Mouse (Mus musculus): Measurements from ENCODE around the gene Gm6358. TPM values are rescaled to one million over a fixed set of nuclear protein-coding genes. Genes with fewer than 3 reads are reported as not detected.

Gene Gm6358
- not detected in 2 replicates for polyA plus RNA-seq (2012; rRNA removed)

GRCm38 (mm10) chr16:89140551-89140950 lies at the start of gene Gm6358:
TSS of gene Gm6358 (plus strand) at chr16:89140851.

GRCm38 (mm10) chr16:89150786-89151185 lies 10.1 kb downstream of the Gm6358 start, which contains the start of gene Gm10061:
TSS of gene Gm10061 (plus strand) at chr16:89151086.

GRCm38 (mm10) chr16:89157652-89158051 lies 17.0 kb downstream of the Gm6358 start, which contains the start of gene Gm9789:
TSS of gene Gm9789 (plus strand) at chr16:89157952.

GRCm38 (mm10) chr16:89169190-89169589 lies 28.5 kb downstream of the Gm6358 start, which contains the start of gene Gm7735:
TSS of gene Gm7735 (plus strand) at chr16:89169490.

GRCm38 (mm10) chr16:89174435-89174834 lies 33.8 kb downstream of the Gm6358 start, which contains the start of gene 1110057P08Rik:
TSS of gene 1110057P08Rik (plus strand) at chr16:89174735.

Other genes with a start within 250 kb of the Gm6358 start
- not detected in 2 replicates for gene Krtap19-5, start 244.4 kb upstream of the Gm6358 start, polyA plus RNA-seq (2012; rRNA removed)
- not detected in 2 replicates for gene Krtap19-9b, start 208.6 kb upstream of the Gm6358 start, polyA plus RNA-seq (2012; rRNA removed)
- gene Krtap16-3, start 178.0 kb upstream of the Gm6358 start, polyA plus RNA-seq (2012; rRNA removed), result not detected in 2 replicates
- gene Krtap22-2, start 130.1 kb upstream of the Gm6358 start, polyA plus RNA-seq (2012; rRNA removed), result not detected in 2 replicates
- not detected in 2 replicates for gene Gm10229, start 125.6 kb upstream of the Gm6358 start, polyA plus RNA-seq (2012; rRNA removed)
- not detected in 2 replicates for gene Krtap6-1, start 109.2 kb upstream of the Gm6358 start, polyA plus RNA-seq (2012; rRNA removed)
- gene Gm10228, start 99.4 kb upstream of the Gm6358 start, polyA plus RNA-seq (2012; rRNA removed), result not detected in 2 replicates
- not detected in 2 replicates for gene Krtap6-5, start 93.0 kb upstream of the Gm6358 start, polyA plus RNA-seq (2012; rRNA removed)
- gene 1110025L11Rik, start 76.8 kb upstream of the Gm6358 start, polyA plus RNA-seq (2012; rRNA removed), result not detected in 2 replicates
- gene Krtap6-3, start 56.8 kb upstream of the Gm6358 start, polyA plus RNA-seq (2012; rRNA removed), result not detected in 2 replicates
- not detected in 2 replicates for gene Gm10061, start 10.2 kb downstream of the Gm6358 start, polyA plus RNA-seq (2012; rRNA removed)
- gene Gm9789, start 17.1 kb downstream of the Gm6358 start, polyA plus RNA-seq (2012; rRNA removed), result not detected in 2 replicates
- not detected in 2 replicates for gene Gm7735, start 28.6 kb downstream of the Gm6358 start, polyA plus RNA-seq (2012; rRNA removed)
- gene 1110057P08Rik, start 33.9 kb downstream of the Gm6358 start, polyA plus RNA-seq (2012; rRNA removed), result not detected in 2 replicates
- gene Krtap20-2, start 65.0 kb downstream of the Gm6358 start, polyA plus RNA-seq (2012; rRNA removed), result not detected in 2 replicates

All from liver, embryonic 14 days (tissue).